Mouse (Mus musculus): ENCODE results near the gene Gm20916.
"Not testable (repeated sequence)": the region's sequence is repeated elsewhere in the genome, so short reads cannot be mapped to it uniquely, and the experiment has no call there.

Gm20916 gene

DNA sequence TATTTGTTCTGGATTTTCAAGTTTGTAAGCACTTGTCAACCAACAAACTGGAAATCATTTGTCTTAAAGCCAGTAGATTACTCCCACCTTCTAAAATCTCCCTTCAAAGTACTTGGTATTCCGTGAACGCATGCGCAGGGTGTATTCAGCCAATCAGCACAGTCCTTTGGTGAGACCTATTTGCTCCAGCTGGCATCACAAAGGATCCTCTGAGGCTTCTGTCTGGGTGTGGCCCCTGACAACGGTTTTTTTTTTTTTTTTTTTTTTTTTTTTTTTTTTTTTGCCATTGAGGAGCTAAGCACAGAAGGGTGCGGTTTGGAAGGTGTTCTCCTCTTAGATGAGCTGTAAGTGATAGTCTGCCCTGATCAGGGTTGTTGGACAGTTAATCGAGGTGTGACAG is at the start of gene Gm20916:
Gm20916 (plus strand) TSS at position 301 of the 400 bp plus-strand sequence.
- DNase-seq (ENCODE audit: low spot score in 2 of 2) = not testable (repeated sequence)

All from urinary bladder, postnatal 4 days (tissue).